Comparison of ENCODE assay signal across 23 mouse cellular contexts in genomic region chr11:83703705-83704104, GRCm38 (mm10). TPM values are rescaled to one million over a fixed set of nuclear protein-coding genes. Genes with fewer than 3 reads are reported as not detected.
DNase-seq lines count a peak whose midpoint lies in the region; ATAC-seq and TF ChIP-seq lines count a peak whose summit lies in the region.
"Had no signal": no experiment of that assay in that cellular context is flagged by ENCODE, and none has a peak within 500 bp of the region (broad histone marks: within the 10 kb centered on the region; RNA-seq: fewer than 3 reads in every experiment).

Gene Wfdc17 (plus strand): TSS chr11:83703991.

- no peaks in the 10 kb centered on the region for H3K79me2 ChIP-seq in liver, adult 2 months (ENCODE audit: control insufficient read depth, insufficient read depth, low read length)

- peak; percentile 51 for DNase-seq in liver, adult 2 months (ENCODE audit: extremely low read depth, low read depth, low spot score)
- DNase-seq in liver = no peak
- DNase-seq in thymus, postnatal 0 days (ENCODE audit: low spot score) = no peak
- DNase-seq in thymus, adult 18-20 months = no peak
- DNase-seq in skeletal muscle tissue, adult 2 months (ENCODE audit: low read depth, low spot score) = peak; percentile 24
- no peak for DNase-seq in gastrocnemius, adult 2 months
- no peak for DNase-seq in right cerebral cortex, adult 18-20 months
- DNase-seq: cerebellum, adult 9-10 months; heart, postnatal 4 days; lung, adult 18-20 months; midbrain, embryonic 14.5 days had no signal

- 56% methylated on average over 1 of the region's 1 CpGs for WGBS in liver, adult 2 months

- no peaks in the 10 kb centered on the region for H3K27me3 ChIP-seq in liver, adult 2 months (ENCODE audit: control insufficient read depth, insufficient read depth, low read length)
- H3K27me3 ChIP-seq: embryonic facial prominence, embryonic 12.5 days; forebrain, embryonic 15.5 days; heart, embryonic 15.5 days; kidney, embryonic 15.5 days; neural tube, embryonic 15.5 days had no signal

- H3K4me3 ChIP-seq in liver, adult 2 months (ENCODE audit: insufficient read depth, low read depth, low read length) = 0 out of 2 replicates have a peak within 1 kb of the TSS, but pooled peaks have one; percentile 27
- no peak within 1 kb of the TSS for H3K4me3 ChIP-seq in gastrocnemius, adult 2 months
- H3K4me3 ChIP-seq: embryonic facial prominence, embryonic 12.5 days; erythroblast, embryonic 14.5 days; forebrain, embryonic 15.5 days; heart, embryonic 15.5 days; kidney, embryonic 15.5 days; neural tube, embryonic 15.5 days had no signal

- no peak for TF ChIP-seq CTCF in liver, adult 2 months (IDR thresholded peaks at IDR 0.05; ENCODE audit: low read depth, low read length)
- no peak for TF ChIP-seq CTCF in gastrocnemius, adult 2 months (IDR thresholded peaks at IDR 0.05)

- no peak for TF ChIP-seq POLR2A in liver, adult 2 months (IDR thresholded peaks at IDR 0.05; ENCODE audit: extremely low read depth, insufficient read depth, low read length)

- no peak within 1 kb of the TSS for H3K9ac ChIP-seq in liver, adult 2 months (ENCODE audit: low read depth, low read length)
- H3K9ac ChIP-seq: embryonic facial prominence, embryonic 12.5 days; forebrain, embryonic 15.5 days; heart, embryonic 15.5 days; kidney, embryonic 15.5 days; neural tube, embryonic 15.5 days had no signal

- no peaks in the 10 kb centered on the region for H3K36me3 ChIP-seq in liver, adult 2 months (ENCODE audit: control insufficient read depth, insufficient read depth, low read length)
- H3K36me3 ChIP-seq: embryonic facial prominence, embryonic 12.5 days; forebrain, embryonic 15.5 days; heart, embryonic 15.5 days; kidney, embryonic 15.5 days; neural tube, embryonic 15.5 days had no signal

- H3K27ac ChIP-seq in liver, adult 2 months (replicated peaks; ENCODE audit: insufficient read depth, low read depth, low read length) = 0 out of 2 replicates have a peak within 1 kb of the TSS, but pooled peaks have one; percentile 26
- no peak within 1 kb of the TSS for H3K27ac ChIP-seq in gastrocnemius, adult 2 months
- H3K27ac ChIP-seq: embryonic facial prominence, embryonic 12.5 days; forebrain, embryonic 15.5 days; heart, embryonic 15.5 days; kidney, embryonic 15.5 days; neural tube, embryonic 15.5 days had no signal

- intact Hi-C loops in gastrocnemius, adult 2 months (cut with DNase I) = loop anchor here (1.0 kb wide), 1 partner anchor 15 kb away; no protein-coding TSS in a partner anchor

- peak; percentile 45 to 70; a peak in 2 of 4 replicates for ATAC-seq in hematopoietic stem cell, adult 5-6 weeks (replicated peaks in 1 of 2; ENCODE audit: insufficient read depth in 1 of 2, low FRiP score in 2 of 2, low TSS enrichment in 1 of 2, low read depth in 1 of 2, poor library complexity in 2 of 2, severe bottlenecking in 2 of 2)
- ATAC-seq: forebrain, embryonic 15.5 days; hindbrain, embryonic 16.5 days; intestine, embryonic 16.5 days had no signal

- no peaks in the 10 kb centered on the region for H3K4me1 ChIP-seq in liver, adult 2 months (ENCODE audit: control insufficient read depth, insufficient read depth, low read length)
- H3K4me1 ChIP-seq: embryonic facial prominence, embryonic 12.5 days; forebrain, embryonic 15.5 days; heart, embryonic 15.5 days; kidney, embryonic 15.5 days; neural tube, embryonic 15.5 days had no signal

RNA-seq across cellular contexts. Expression of gene Wfdc17, which starts in this region (rescaled TPM):
- total RNA-seq in liver, adult 2 months (2014; rRNA removed) = 40.9 and 46.0 TPM in 2 replicates
- 8.0 and 19.9 TPM in 2 replicates for polyA plus RNA-seq in liver, adult 2 months (2012; rRNA removed)
- polyA plus RNA-seq in thymus, postnatal 0 days (2015; fragmentation: Nextera tagmentation; extraction: Ambion mirVana) = 17.2 and 17.8 TPM in 2 replicates
- 54.2 and 80.5 TPM in 2 replicates for total RNA-seq in hematopoietic stem cell, adult 5-6 weeks (2017)
- total RNA-seq in gastrocnemius, adult 2 months (2021) = under 1 TPM; 0.47 to 0.69 TPM
- total RNA-seq: CH12.LX; heart, postnatal 4 days; layer of hippocampus, postnatal 14 days had no signal
- polyA plus RNA-seq: embryonic facial prominence, embryonic 12.5 days; erythroblast, embryonic 14.5 days; forebrain, embryonic 15.5 days; limb, embryonic 11.5 days had no signal

Comparison
In these comparisons a context has a peak if more than half of its experiments do, and no peak if none do; other contexts are left out.
1. RNA of gene Wfdc17 (total RNA-seq): 54.2 to 80.5 TPM in hematopoietic stem cell, adult 5-6 weeks and 40.9 to 46.0 TPM in liver, adult 2 months; 0.47 to 0.69 TPM in gastrocnemius, adult 2 months; every median in the first group is over 10 times any median in the second.
2. DNase-seq: peak in liver, adult 2 months (single experiment) and skeletal muscle tissue, adult 2 months (single experiment); none in liver (single experiment), thymus, postnatal 0 days (single experiment), thymus, adult 18-20 months (0 of 2), gastrocnemius, adult 2 months (single experiment) and right cerebral cortex, adult 18-20 months (single experiment).